Mouse (Mus musculus): ENCODE measurements at regions not wholly inside any gene's neighbourhood (a gene's known extent, or its start where the extent isn't known, plus 50 kb on each side); places are given as distances from the start of the nearest gene placed in this dataset.

DNA sequence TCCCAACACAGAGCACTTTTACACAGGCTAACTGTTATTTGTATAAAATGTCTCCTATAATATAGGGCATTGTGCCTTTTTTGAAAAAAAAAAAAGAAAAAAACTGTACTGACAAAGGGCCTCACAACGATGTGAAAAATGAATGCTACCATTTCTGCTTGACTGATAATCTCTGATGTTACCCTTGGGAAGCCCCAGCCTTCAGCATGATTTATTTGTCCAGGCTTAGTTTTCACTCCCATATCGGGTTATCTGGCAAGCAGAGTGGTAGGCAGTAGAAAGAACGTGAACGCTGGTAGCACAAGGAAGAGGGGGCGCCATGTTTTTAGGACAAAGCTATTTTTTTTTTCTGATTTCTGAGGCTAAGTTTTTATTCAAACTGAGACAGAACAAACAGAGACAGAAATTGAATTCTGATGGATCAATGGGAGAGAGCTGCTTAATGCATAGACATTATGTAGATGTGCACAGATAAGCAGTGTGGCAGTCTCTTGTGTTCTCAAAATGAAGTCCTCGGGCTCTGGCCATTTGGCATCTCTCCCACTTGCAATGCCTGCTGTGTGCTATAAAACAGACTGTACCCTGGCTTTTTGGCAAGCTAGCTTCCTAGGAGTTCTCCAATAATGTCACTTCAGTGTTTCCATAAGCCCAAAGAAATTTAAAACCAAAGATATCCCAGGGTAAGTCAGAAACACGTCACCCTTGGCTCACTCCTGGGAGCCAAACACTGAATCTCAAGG is 139.3 kb downstream of the Gm19410 start:
- Histone ChIP-seq H3K4me2 (ENCODE audit: low read depth, low read length) (no peak overlapping the region), H3K36me3 (ENCODE audit: control insufficient read depth, insufficient read depth, low read length) (no peaks in the 10 kb centered on the region), H3K9me3 (ENCODE audit: control insufficient read depth, low read length) (no peaks in the 10 kb centered on the region), H3K4me1 (ENCODE audit: control insufficient read depth, insufficient read depth, low read length) (no peaks in the 10 kb centered on the region), H3K27me3 (replicated peaks; ENCODE audit: control insufficient read depth, insufficient read depth, low read length) (no peaks in the 10 kb centered on the region), H3K9ac (ENCODE audit: low read depth, low read length) (no peak overlapping the region), H3K27ac (ENCODE audit: low read length) (no peak overlapping the region), H3K4me3 (ENCODE audit: low read length) (no peak overlapping the region)
- WGBS = 56% methylated on average over 7 of the region's 7 CpGs
- ATAC-seq = no peak

DNA sequence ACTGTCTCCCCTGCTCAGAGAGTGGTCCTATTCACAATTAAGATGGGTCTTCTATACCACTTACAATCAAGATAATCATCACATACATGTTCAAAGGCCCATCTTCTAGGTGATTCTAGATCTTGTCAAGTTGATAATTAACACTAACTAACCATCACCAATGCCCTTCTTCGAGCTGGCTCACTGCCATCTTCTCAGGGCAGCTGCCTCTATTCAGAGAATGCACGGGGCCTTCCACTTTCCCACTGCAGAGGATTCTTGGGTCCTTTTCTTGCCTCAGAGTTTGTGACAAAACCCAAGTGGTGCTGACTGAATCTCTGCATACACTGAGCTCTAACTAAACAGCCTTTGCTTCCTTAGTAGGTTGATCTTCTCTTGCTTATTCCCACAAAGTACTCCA is 142.4 kb downstream of the Gm19410 start:
- no peak overlapping the region for H3K4me3 ChIP-seq (ENCODE audit: low read length)
- no peaks in the 10 kb centered on the region for H3K27me3 ChIP-seq (replicated peaks; ENCODE audit: control insufficient read depth, insufficient read depth, low read length)
- no peaks in the 10 kb centered on the region for H3K9me3 ChIP-seq (ENCODE audit: control insufficient read depth, low read length)
- H3K4me1 ChIP-seq (ENCODE audit: control insufficient read depth, insufficient read depth, low read length) = peaks cover 9% of the 10 kb centered on the region
- H3K9ac ChIP-seq (ENCODE audit: low read depth, low read length) = no peak overlapping the region
- WGBS = 84% methylated on average over 2 of the region's 2 CpGs
- no peak overlapping the region for H3K27ac ChIP-seq (ENCODE audit: low read length)
- H3K36me3 ChIP-seq (ENCODE audit: control insufficient read depth, insufficient read depth, low read length) = no peaks in the 10 kb centered on the region
- H3K4me2 ChIP-seq (ENCODE audit: low read depth, low read length) = no peak overlapping the region
- ATAC-seq = no peak

DNA sequence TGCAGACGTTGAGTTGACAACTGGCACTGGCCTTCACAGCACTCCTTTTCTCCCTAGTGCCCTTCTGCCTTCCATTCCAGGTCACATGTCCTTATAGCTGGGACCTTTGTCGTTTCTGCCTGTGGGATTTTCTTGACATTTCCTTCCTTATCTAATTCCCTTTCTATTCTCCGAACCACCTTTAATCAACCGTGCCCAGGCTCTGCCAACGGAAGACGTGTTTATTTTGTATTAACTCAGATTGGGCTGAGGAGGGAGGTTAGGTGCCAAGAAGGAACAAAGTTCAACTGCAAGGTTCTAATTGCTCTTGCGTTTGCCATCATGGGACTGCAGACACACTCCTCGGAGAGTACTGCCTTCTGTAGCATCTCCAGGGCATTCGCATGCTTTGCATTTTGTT is 146.7 kb downstream of the Gm19410 start:
- Histone ChIP-seq H3K9ac (ENCODE audit: low read depth, low read length) (no peak overlapping the region), H3K4me3 (ENCODE audit: low read length) (no peak overlapping the region), H3K27ac (ENCODE audit: low read length) (peak overlapping the region; percentile 63), H3K36me3 (ENCODE audit: control insufficient read depth, insufficient read depth, low read length) (no peaks in the 10 kb centered on the region), H3K9me3 (ENCODE audit: control insufficient read depth, low read length) (no peaks in the 10 kb centered on the region), H3K4me1 (ENCODE audit: control insufficient read depth, insufficient read depth, low read length) (peaks cover 18% of the 10 kb centered on the region), H3K27me3 (replicated peaks; ENCODE audit: control insufficient read depth, insufficient read depth, low read length) (no peaks in the 10 kb centered on the region), H3K4me2 (ENCODE audit: low read depth, low read length) (no peak overlapping the region)
- 49% methylated on average over 9 of the region's 9 CpGs for WGBS
- peak; percentile 81 for ATAC-seq

DNA sequence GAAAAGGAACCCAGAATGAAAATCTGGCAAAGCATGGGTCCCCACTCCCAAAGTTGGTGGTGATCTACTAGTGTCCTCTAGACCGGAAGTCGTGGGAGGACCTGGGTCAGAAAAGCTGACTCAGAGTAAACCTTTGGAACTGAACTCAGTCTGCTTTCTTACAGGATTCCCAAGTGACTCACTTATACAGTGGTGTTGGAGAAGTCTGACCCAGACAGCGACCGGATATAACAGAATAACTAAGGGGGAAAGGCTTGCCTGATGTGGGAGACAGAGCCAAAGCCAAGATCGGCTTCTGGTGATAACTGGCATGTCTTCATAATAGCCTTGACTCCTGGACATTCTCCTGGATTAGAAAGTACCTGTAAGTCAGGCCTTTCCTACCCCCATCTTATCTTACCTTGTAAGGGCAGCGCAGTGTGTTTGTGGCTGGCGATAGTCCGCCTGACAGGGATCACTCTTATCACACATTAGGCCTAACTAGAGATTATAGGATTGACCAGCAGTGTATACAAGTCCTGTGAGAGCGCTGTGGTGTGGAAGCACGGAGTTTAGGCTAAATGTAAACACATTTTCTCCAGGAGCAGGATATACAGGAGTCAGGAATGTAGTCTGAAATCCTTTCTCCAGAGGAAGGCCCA is 150.4 kb downstream of the Gm19410 start:
- Histone ChIP-seq H3K4me2 (ENCODE audit: low read depth, low read length) (no peak overlapping the region), H3K4me1 (ENCODE audit: control insufficient read depth, insufficient read depth, low read length) (peaks cover 21% of the 10 kb centered on the region), H3K9ac (ENCODE audit: low read depth, low read length) (no peak overlapping the region), H3K9me3 (ENCODE audit: control insufficient read depth, low read length) (no peaks in the 10 kb centered on the region), H3K36me3 (ENCODE audit: control insufficient read depth, insufficient read depth, low read length) (no peaks in the 10 kb centered on the region), H3K4me3 (ENCODE audit: low read length) (no peak overlapping the region), H3K27ac (ENCODE audit: low read length) (peak overlapping the region; percentile 55), H3K27me3 (replicated peaks; ENCODE audit: control insufficient read depth, insufficient read depth, low read length) (no peaks in the 10 kb centered on the region)
- WGBS = 35% methylated on average over 10 of the region's 10 CpGs
- ATAC-seq = 0 out of 2 replicates have a peak, but pooled peaks have one; percentile 10

DNA sequence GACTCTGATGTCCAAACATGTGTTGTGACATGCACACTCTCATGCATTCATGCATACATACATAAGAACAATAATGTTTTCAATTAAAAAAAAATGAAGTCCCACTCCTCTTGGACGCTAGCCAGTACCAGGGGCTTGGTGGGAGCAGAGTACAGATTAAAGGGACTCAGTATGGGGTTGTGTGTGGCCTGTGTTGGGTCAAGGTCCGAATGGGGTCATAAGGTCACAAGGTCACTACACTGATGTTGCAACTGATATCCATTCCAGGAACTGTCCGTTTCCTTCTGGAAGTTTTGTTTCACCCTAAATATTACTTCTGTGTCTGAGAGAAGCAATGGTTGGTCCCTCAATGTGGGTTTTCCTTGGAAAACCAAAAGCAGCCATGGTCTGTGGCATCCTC is 152.0 kb downstream of the Gm19410 start:
- ATAC-seq = no peak
- Histone ChIP-seq H3K27ac (ENCODE audit: low read length) (no peak overlapping the region), H3K9ac (ENCODE audit: low read depth, low read length) (no peak overlapping the region), H3K27me3 (replicated peaks; ENCODE audit: control insufficient read depth, insufficient read depth, low read length) (no peaks in the 10 kb centered on the region), H3K4me1 (ENCODE audit: control insufficient read depth, insufficient read depth, low read length) (peaks cover 18% of the 10 kb centered on the region), H3K36me3 (ENCODE audit: control insufficient read depth, insufficient read depth, low read length) (no peaks in the 10 kb centered on the region), H3K4me2 (ENCODE audit: low read depth, low read length) (no peak overlapping the region), H3K9me3 (ENCODE audit: control insufficient read depth, low read length) (no peaks in the 10 kb centered on the region), H3K4me3 (ENCODE audit: low read length) (no peak overlapping the region)
- 71% methylated on average over 3 of the region's 3 CpGs for WGBS

DNA sequence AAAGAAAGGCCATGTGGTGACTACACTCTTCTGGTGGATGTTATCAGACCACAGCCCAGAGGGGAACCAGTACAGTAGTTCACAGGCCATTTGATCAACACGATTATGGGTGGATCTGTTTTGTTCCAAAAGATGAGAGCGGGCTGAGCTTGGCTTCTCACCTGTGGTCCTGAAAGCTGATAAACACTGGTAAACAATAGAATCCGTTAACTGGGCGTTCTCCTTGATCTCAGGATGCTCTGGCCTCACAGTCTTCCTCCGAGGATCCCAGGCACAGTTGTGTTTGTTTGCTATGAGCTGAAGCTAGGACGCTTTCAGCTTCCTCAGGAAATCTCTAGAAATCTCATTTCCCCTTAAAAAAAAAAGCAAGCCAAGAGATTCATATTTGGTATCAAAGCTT is 153.9 kb downstream of the Gm19410 start:
- peaks cover 13% of the 10 kb centered on the region; the same call in 1 of the 2 replicates for H3K4me1 ChIP-seq (ENCODE audit: control insufficient read depth, insufficient read depth, low read length)
- H3K36me3 ChIP-seq (ENCODE audit: control insufficient read depth, insufficient read depth, low read length) = no peaks in the 10 kb centered on the region
- H3K4me3 ChIP-seq (ENCODE audit: low read length) = no peak overlapping the region
- no peak overlapping the region for H3K27ac ChIP-seq (ENCODE audit: low read length)
- no peak overlapping the region for H3K4me2 ChIP-seq (ENCODE audit: low read depth, low read length)
- no peak overlapping the region for H3K9ac ChIP-seq (ENCODE audit: low read depth, low read length)
- H3K9me3 ChIP-seq (ENCODE audit: control insufficient read depth, low read length) = no peaks in the 10 kb centered on the region
- no peak for ATAC-seq
- no peaks in the 10 kb centered on the region for H3K27me3 ChIP-seq (replicated peaks; ENCODE audit: control insufficient read depth, insufficient read depth, low read length)
- WGBS = 66% methylated on average over 6 of the region's 6 CpGs

DNA sequence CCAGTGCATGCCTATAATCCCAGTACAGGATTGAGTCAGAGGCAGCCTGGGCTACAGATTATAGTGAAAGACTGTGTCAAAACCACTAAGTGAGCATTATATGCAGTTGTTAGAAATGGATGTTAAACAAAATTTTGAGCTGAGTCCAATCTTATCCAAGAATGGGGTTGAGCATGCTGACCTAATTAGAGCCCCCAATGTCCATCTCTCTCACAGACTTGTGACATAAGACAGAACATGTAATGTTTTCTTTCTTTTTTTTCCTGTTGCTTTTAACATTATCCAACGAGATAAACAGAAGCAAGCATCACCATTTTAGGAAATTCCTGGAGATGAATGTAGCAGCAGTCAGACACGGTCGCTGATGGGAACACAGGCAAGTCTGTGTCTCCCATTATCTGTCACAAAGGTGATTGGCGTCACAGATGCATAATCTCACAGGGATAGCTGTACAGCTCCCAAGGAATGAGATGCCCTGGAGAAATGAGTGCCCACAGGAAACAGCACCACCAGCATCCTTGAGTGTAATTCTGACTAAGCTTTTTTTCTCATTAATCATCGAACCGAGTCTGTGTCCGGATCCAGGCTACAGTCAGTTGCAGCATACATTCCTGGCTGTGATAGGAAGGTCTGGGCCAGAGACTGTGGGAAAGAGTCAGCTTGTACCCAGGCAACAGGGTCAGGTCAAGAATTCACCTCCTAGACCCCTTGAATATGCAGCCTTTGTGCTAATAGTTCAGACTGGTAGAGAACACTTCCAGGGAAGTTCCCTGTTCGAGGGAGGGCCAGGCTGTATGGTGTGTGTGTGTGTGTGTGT is 154.5 kb downstream of the Gm19410 start:
- no peaks in the 10 kb centered on the region for H3K27me3 ChIP-seq (replicated peaks; ENCODE audit: control insufficient read depth, insufficient read depth, low read length)
- H3K36me3 ChIP-seq (ENCODE audit: control insufficient read depth, insufficient read depth, low read length) = no peaks in the 10 kb centered on the region
- no peak overlapping the region for H3K4me2 ChIP-seq (ENCODE audit: low read depth, low read length)
- H3K27ac ChIP-seq (ENCODE audit: low read length) = peak overlapping the region; percentile 5; the same call in 1 of the 2 replicates
- ATAC-seq = peak; percentile 52
- no peak overlapping the region for H3K4me3 ChIP-seq (ENCODE audit: low read length)
- peaks cover 13% of the 10 kb centered on the region; the same call in 1 of the 2 replicates for H3K4me1 ChIP-seq (ENCODE audit: control insufficient read depth, insufficient read depth, low read length)
- 29% methylated on average over 8 of the region's 8 CpGs for WGBS
- H3K9ac ChIP-seq (ENCODE audit: low read depth, low read length) = no peak overlapping the region
- H3K9me3 ChIP-seq (ENCODE audit: control insufficient read depth, low read length) = no peaks in the 10 kb centered on the region

DNA sequence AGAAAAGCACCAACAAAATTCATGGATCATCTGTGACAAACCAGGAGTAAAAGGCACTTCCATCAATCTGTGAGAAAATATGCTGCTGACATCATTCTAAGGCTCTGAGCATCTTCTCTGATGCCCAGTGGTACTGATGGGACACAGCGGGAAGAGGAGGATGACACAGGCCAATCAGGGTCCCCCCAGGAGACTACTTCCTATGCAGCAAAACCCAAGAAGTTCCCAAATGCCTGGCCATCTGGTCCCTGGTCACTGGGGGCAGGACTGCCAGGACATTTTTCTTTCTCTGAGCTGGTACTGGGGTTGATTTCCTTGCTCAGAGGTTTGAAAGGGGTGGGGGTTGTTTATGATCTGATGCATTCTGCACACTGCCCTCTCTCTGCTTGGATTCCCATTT is 158.4 kb downstream of the Gm19410 start:
- no peak overlapping the region for H3K4me2 ChIP-seq (ENCODE audit: low read depth, low read length)
- no peak overlapping the region for H3K4me3 ChIP-seq (ENCODE audit: low read length)
- H3K9ac ChIP-seq (ENCODE audit: low read depth, low read length) = no peak overlapping the region
- H3K27me3 ChIP-seq (replicated peaks; ENCODE audit: control insufficient read depth, insufficient read depth, low read length) = no peaks in the 10 kb centered on the region
- no peak overlapping the region for H3K27ac ChIP-seq (ENCODE audit: low read length)
- no peak for ATAC-seq
- peaks cover 4% of the 10 kb centered on the region; the same call in 1 of the 2 replicates for H3K4me1 ChIP-seq (ENCODE audit: control insufficient read depth, insufficient read depth, low read length)
- WGBS = 95% methylated on average over 1 of the region's 1 CpGs
- H3K9me3 ChIP-seq (ENCODE audit: control insufficient read depth, low read length) = no peaks in the 10 kb centered on the region
- H3K36me3 ChIP-seq (ENCODE audit: control insufficient read depth, insufficient read depth, low read length) = no peaks in the 10 kb centered on the region

DNA sequence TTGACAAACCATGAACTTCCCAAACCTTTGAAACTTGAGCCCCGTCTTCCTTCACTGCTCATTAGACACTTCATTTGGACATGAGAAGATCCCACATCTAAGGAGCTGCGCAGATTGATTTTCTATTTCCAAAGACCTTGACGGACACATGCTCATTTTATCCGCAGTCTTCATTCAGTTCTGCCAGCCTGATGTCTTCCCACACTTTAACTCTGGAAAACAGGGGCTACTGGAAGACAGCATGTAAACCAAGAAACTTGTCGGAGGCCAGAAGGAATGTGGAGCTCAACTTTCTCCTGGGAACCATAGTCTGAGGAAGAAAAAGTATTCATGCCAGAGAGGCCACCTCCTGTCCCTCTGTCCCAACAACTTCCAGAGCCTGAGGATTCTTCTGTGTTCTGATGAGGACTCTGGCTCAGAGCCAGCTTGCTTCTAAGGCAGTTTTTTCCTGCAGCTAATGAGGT is 161.8 kb downstream of the Gm19410 start:
- no peak for ATAC-seq
- H3K9me3 ChIP-seq (ENCODE audit: control insufficient read depth, low read length) = no peaks in the 10 kb centered on the region
- no peaks in the 10 kb centered on the region for H3K36me3 ChIP-seq (ENCODE audit: control insufficient read depth, insufficient read depth, low read length)
- no peaks in the 10 kb centered on the region for H3K27me3 ChIP-seq (replicated peaks; ENCODE audit: control insufficient read depth, insufficient read depth, low read length)
- H3K4me1 ChIP-seq (ENCODE audit: control insufficient read depth, insufficient read depth, low read length) = no peaks in the 10 kb centered on the region
- WGBS = 68% methylated on average over 5 of the region's 5 CpGs
- H3K4me2 ChIP-seq (ENCODE audit: low read depth, low read length) = no peak overlapping the region
- H3K4me3 ChIP-seq (ENCODE audit: low read length) = no peak overlapping the region
- H3K27ac ChIP-seq (ENCODE audit: low read length) = no peak overlapping the region
- no peak overlapping the region for H3K9ac ChIP-seq (ENCODE audit: low read depth, low read length)
